Mouse (Mus musculus): ENCODE measurements at regions not wholly inside any gene's neighbourhood (a gene's known extent, or its start where the extent isn't known, plus 50 kb on each side); places are given as distances from the start of the nearest gene placed in this dataset.

- no peak for ATAC-seq (replicated peaks; ENCODE audit: low FRiP score, poor library complexity, severe bottlenecking)
These were observed 285.7 kb downstream of the Gsdmc2 start for GRCm38 (mm10) chr15:63559293-63559692.

- ATAC-seq (replicated peaks; ENCODE audit: low FRiP score, poor library complexity, severe bottlenecking), result no peak
These were observed 286.3 kb downstream of the Gsdmc2 start for GRCm38 (mm10) chr15:63558691-63559090.

GRCm38 (mm10) chr15:63557816-63558215 is 287.2 kb downstream of the Gsdmc2 start:
- ATAC-seq (replicated peaks; ENCODE audit: low FRiP score, poor library complexity, severe bottlenecking), result no peak

- no peak for ATAC-seq (replicated peaks; ENCODE audit: low FRiP score, poor library complexity, severe bottlenecking)
These were observed 291.4 kb downstream of the Gsdmc2 start for GRCm38 (mm10) chr15:63553597-63553996.

- ATAC-seq (replicated peaks; ENCODE audit: low FRiP score, poor library complexity, severe bottlenecking), result no peak
These were observed 312.5 kb downstream of the Gsdmc2 start for GRCm38 (mm10) chr15:63532337-63533055.

GRCm38 (mm10) chr15:63527318-63527717 is 317.7 kb downstream of the Gsdmc2 start:
- no peak for ATAC-seq (replicated peaks; ENCODE audit: low FRiP score, poor library complexity, severe bottlenecking)

- ATAC-seq (replicated peaks; ENCODE audit: low FRiP score, poor library complexity, severe bottlenecking), result no peak
These were observed 318.2 kb downstream of the Gsdmc2 start for GRCm38 (mm10) chr15:63526820-63527219.

GRCm38 (mm10) chr15:63517301-63517700 is 327.7 kb downstream of the Gsdmc2 start:
- ATAC-seq (replicated peaks; ENCODE audit: low FRiP score, poor library complexity, severe bottlenecking), result no peak

- ATAC-seq (replicated peaks; ENCODE audit: low FRiP score, poor library complexity, severe bottlenecking), result no peak
These were observed 344.5 kb downstream of the Gsdmc2 start for GRCm38 (mm10) chr15:63500453-63500852.

GRCm38 (mm10) chr15:63498483-63498882 is 346.5 kb downstream of the Gsdmc2 start:
- no peak for ATAC-seq (replicated peaks; ENCODE audit: low FRiP score, poor library complexity, severe bottlenecking)

GRCm38 (mm10) chr15:63497207-63497606 is 347.8 kb downstream of the Gsdmc2 start:
- no peak for ATAC-seq (replicated peaks; ENCODE audit: low FRiP score, poor library complexity, severe bottlenecking)

- no peak for ATAC-seq (replicated peaks; ENCODE audit: low FRiP score, poor library complexity, severe bottlenecking)
These were observed 360.1 kb downstream of the Gsdmc2 start for GRCm38 (mm10) chr15:63484910-63485309.

GRCm38 (mm10) chr15:63484217-63484887 is 360.6 kb downstream of the Gsdmc2 start:
- no peak for ATAC-seq (replicated peaks; ENCODE audit: low FRiP score, poor library complexity, severe bottlenecking)

GRCm38 (mm10) chr15:63479270-63479805 is 365.6 kb downstream of the Gsdmc2 start:
- no peak for ATAC-seq (replicated peaks; ENCODE audit: low FRiP score, poor library complexity, severe bottlenecking)

- ATAC-seq (replicated peaks; ENCODE audit: low FRiP score, poor library complexity, severe bottlenecking), result no peak
These were observed 378.1 kb downstream of the Gsdmc2 start for GRCm38 (mm10) chr15:63466916-63467315.

GRCm38 (mm10) chr15:63452529-63452928 is 392.4 kb downstream of the Gsdmc2 start:
- ATAC-seq (replicated peaks; ENCODE audit: low FRiP score, poor library complexity, severe bottlenecking), result no peak

GRCm38 (mm10) chr15:63446288-63446687 is 398.7 kb downstream of the Gsdmc2 start:
- no peak for ATAC-seq (replicated peaks; ENCODE audit: low FRiP score, poor library complexity, severe bottlenecking)

GRCm38 (mm10) chr15:63445016-63445415 is 400.0 kb downstream of the Gsdmc2 start:
- ATAC-seq (replicated peaks; ENCODE audit: low FRiP score, poor library complexity, severe bottlenecking), result no peak

GRCm38 (mm10) chr15:63442146-63442780 is 402.7 kb downstream of the Gsdmc2 start:
- no peak for ATAC-seq (replicated peaks; ENCODE audit: low FRiP score, poor library complexity, severe bottlenecking)

GRCm38 (mm10) chr15:63412649-63413048 is 432.3 kb downstream of the Gsdmc2 start:
- no peak for ATAC-seq (replicated peaks; ENCODE audit: low FRiP score, poor library complexity, severe bottlenecking)

- ATAC-seq (replicated peaks; ENCODE audit: low FRiP score, poor library complexity, severe bottlenecking), result no peak
These were observed 433.2 kb downstream of the Gsdmc2 start for GRCm38 (mm10) chr15:63411771-63412118.
